Mouse (Mus musculus): ENCODE measurements around the gene Avpr1b.
"Not testable (repeated sequence)": the region's sequence is repeated elsewhere in the genome, so short reads cannot be mapped to it uniquely, and the experiment has no call there.

The Avpr1b gene

DNA sequence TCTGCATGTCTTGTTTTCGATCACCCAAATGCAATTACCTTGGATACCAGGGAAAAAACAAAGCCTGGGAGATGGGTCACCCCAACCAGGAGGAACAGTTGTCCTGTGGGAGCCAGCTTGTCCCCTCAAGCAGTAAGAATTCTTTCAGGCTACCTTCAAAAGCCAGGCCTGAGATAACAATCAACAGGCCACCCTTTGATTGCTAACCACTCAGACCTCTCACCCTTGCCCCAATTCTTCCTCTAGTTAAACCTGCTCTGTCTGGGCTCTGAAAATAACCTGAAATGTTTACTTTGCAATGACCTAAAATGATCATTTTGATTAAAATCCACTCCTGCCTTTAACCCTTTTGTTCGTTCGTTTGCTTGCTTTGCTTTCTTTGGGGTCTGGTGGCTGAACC, 24.6 kb downstream of the Avpr1b start:
- no peak for DNase-seq

DNA sequence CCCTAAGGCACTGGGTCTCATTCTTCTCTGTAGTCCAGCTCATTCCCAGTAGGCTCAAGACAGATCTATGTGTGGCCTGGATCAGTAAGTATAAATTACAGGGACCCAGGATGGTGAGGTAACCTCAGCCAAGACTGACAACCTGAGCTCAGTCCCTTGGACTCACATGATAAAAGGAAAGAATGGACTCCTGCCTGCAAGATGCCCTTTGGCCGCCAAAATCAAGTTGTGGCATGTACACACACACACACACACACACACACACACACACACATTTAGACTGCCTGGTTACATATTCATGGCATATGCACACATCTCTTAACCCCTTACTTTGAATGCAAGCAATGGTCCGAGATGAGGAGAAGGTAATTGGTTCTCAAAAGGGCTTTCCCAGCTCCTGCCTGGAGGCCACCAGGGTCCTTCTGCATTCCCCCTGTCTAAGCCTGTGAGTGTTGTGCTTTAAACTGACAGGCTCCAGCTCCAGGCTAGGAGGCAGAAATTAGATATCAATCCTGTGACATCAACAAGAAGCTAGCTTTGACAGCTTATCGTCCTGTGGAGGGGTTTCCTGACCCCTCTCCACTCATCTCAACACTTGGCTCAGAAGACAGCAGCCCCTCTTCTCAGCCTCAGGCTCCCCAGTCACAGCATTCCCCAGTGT, 25.3 kb downstream of the Avpr1b start:
- no peak for DNase-seq

DNA sequence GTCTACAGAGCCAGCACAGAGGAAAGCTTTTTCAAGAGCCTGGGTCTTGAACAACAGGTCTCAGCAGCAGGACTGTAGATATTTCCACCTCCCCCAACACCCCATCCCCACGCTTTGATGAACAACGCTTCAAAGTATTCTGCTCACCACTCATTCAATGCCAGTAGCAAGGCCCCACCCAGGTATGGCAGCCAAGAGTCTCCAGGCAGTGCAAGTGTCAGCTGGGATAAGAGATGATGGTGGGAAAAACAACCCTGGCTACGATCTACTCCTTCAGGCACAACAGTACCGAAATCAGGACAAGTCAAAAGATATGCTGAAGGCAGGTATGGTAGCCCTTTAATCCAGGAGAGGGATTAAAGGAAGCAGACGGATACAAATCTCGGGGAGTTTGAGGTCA, 27.2 kb downstream of the Avpr1b start:
- no peak for DNase-seq

DNA sequence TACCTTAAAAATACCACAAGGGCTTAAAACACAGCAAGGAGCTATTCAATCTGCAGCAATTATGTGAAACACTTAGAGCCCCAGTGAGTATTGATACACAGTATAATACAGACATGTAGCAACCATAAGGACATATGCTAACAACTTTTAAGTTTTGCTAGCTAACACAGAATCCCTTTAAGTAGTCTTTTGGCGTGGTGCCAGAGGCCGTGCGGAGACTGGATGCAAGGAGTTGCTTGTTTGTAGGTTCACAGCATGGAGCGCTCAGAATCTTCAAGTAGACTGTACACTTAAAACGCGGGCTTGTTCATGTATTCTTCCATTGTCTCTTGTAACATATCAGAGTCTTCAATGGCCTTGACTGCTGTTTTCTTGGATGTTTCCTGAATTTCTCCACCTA, 33.2 kb downstream of the Avpr1b start:
- DNase-seq = not testable (repeated sequence)

DNA sequence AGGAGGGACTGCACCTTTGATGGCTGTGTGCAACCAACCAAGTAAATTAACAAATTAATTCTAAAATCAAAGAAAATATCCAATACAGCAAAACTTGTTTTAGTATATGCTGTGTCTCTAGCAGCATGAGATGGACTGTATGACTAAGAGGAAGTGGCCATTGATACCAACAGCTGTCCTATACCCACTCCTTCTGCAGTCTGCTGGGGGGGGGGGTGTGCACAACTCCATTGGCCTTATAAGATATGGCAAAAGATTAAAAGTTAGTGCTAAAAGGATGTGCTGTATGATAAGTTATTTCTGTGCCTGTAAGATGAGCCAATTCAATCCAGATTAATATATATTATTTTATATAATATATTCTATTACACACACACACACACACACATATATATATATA, 35.5 kb downstream of the Avpr1b start:
- DNase-seq = no peak

DNA sequence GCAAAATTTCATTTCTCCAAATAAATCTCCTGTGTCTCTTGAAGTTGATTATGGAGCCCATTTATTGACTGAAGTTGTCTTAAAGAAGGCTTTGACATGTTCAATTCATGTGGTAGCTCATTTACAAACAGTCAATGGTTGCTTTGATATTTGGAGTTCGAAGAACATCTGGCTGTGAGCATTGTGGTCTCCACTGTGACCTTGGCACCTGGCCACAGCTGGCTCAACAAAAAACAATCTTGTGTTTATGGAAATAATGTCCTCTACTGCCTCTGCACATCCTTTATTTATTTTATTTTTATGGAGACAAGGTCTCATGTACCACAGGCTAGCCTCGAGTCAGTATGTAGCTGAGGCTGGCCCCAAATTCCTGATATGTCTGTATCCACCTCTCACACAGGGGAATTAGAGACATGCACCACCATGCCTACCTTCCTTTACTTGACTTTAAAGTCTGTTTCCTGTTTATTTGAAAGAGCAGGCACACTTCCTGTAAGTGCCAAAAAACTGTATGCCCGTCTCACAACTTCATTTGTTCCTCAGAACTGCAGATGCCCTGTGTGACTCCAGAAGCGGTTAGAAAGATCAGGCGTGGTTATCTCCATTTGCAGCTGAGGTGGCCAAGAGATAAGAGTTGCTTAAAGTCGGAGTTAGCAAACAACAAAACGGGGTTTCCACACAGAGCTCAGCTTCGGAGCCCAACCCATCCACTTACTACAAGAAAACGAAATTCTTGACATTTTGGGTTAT, 38.9 kb downstream of the Avpr1b start, which contains the start of gene Ctse:
Gene Ctse (plus strand): TSS at position 516 of the 750 bp plus-strand sequence.
- peak; percentile 62 for DNase-seq

DNA sequence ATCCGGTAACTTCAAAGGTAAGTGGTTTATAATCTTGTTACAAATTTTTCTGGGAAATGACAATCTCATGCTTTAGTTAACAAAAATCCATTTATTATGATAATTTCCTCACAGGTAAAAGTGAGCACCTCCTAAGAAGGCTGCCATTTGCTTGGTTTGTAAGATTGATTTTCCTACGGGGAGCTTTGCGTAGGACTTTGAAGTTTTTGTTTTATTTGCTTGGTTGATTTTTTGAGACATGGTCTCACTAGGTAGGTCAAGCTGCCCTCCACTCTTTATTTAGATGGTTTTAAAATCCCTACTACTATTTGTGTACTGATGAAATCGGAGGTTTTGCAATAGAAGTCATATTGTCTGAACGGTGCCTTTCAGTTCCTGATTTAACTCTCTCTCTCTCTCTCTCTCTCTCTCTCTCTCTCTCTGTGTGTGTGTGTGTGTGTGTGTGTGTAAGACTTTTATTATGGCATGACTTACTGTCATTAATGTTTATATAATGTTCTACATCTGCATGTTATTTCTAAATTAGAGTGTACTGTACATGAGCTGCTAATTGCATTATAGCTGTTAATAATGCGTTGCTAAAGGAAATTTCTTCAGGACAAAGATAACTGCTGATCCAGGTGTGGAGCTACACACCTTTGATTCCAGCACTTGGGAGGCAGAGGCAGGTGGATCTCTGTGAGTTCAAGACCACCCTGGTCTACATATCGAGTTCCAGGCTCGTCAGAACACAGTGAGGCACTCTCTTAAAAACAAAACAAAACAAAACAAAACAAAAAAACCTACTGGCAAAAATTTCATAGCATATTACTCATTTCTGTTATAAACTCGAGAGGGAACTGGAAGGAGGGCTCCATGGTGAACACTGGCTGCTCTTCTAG, 39.7 kb downstream of the Avpr1b start:
- DNase-seq = no peak

DNA sequence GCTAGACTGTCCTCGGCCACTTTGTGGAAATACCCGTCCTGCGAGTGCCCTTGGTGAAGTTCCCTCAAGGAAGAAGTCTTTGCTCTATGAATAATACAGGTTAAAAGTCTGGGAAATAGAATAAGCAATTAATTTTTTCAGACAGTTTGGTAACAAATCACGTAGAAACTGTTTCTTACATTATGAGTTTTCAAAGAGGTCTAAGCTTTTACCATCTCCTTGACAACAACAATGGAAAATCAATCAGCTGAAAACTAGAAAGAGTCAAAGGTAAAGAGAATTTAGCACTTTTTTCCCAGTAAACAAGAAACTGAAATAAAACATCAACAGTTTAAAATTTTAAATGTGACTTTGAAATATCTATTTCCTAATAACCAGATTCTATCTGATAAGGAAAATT, 41.0 kb downstream of the Avpr1b start:
- DNase-seq = no peak

DNA sequence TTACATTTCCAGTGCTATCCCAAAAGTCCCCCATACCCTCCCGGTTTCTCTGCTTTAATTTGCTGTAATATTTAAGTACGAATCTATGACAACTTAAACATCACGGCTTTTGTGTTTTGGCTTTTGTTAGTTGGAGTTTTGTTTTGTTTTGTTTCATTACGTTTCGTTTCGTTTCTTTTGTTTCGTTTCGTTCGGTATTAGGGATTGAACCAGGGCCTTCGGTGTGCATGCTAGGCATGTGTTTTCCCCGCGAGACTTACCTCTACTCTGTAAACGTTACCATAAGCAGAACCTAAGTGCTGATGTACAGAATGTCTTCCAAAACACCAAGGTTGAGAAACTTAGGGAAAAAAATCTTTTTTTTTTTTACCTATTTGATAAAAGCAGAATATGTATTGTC, 42.5 kb downstream of the Avpr1b start:
- no peak for DNase-seq

DNA sequence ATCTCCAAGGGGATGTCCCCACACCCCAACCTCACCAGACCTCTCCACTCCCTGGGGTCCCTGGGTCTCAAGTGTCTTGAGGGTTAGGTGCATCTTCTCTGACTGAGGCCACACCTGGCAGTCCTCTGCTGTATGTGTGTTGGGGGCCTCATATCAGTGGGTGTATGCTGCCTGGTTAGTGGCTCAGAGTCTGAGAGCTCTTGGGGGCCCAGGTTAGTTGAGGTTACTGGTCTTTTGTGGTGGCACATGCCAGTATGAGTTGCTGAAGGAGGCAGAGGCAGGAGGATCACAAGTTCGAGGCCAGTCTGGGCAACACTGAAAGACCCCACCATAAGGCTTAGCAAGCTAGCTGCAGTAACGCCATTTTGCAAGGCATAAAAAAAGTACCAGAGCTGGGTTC, 43.2 kb downstream of the Avpr1b start:
- DNase-seq = no peak

DNA sequence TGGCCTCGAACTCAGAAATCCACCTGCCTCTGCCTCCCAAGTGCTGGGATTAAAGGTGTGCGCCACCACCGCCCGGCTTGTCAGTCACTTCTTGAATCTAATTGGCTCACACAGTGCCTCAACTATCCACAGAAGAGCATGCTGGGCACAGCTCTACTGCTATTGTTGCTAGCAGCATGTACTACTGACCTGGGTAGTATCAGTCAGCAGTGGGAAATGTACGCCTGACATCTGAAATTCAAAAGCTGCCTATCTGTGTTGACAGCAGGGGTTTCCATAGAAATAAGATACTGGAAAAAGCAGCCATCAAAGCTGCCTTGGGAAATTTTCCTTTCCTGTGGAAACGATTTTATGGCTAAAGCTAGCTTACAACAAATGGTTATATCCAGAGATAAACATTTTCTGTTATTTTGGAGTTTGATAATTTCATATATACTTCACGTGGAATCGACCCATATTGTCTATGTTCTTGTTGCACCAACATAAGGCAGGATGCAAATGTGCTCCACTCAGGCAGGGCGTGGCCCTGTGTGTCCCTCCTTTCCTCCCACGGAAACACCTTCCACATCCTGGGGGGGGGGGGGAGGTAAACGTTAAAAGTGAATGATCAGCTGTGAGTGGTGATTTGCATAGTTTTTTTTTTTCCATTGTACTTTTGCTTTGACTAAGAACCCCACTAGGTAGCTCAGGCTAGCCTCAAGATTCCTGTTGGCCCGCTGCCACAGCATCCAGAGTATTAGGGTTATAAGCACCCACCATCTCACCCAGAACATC, 53.8 kb downstream of the Avpr1b start:
- no peak for DNase-seq

DNA sequence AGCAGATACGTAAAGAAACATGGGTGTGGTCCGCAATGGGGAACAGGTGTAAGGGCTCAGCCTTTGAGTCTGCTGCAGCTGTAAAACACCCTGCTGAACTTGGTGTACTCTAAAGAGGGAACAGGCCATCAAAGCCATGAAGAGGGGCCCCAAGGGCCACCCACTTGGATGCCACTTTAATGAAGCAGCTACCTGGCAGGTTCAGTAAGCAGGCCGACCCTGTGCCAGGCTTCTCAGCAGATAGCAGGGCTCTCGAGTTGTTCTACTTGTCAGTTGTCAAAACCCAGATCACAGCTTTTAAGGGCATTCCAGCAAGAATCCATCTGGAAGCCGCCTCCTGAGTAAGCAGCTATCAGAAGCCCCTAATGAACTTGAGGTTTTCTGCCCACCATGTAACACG, 56.6 kb downstream of the Avpr1b start:
- DNase-seq = no peak

DNA sequence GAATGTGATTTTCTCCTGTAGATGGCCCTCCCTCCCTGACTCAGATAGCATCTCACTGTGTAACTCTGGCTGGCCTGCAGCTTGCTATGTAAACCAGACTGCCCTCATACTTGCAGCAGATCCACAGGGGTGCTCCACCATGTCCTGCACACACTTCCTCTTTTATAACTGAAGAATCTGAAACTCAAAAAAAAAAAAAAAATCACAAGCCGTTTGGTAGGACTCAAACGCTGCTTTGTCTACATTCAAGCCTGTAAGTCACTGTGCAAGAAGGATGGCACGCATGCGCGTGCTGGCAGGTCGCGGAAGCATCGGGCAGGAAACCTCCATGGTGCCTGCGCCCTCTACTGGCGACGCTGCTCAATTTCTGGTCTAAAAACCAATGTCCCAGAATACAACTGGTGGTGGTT, 58.9 kb downstream of the Avpr1b start:
- DNase-seq = peak; percentile 94

DNA sequence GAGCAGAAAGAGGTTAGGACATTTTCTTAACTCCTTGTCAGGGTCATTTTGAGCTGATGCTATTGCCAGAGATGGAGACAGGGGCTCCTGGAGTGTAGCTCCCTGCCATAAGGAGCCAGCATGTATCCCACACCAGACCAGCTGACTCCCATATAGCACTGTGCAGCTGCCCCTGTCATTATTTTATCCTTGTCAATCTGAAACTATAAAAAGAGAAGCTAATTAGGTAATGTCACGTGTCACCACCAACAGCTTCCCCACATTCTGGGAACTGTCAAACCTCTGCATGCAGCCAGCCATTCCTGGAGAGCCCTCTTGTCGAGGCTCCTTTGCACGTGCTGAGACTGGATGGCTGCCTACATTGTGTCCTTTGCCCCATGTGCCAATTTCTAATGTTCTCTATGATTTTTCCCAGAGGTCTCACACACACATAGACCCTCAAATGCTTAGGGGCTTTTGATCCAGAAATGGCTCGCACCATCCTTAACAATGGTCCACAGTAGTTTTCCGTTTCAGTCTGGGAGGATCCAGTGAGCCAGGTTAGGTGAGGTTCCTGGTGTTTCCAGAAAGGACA, 60.6 kb downstream of the Avpr1b start:
- DNase-seq = no peak

DNA sequence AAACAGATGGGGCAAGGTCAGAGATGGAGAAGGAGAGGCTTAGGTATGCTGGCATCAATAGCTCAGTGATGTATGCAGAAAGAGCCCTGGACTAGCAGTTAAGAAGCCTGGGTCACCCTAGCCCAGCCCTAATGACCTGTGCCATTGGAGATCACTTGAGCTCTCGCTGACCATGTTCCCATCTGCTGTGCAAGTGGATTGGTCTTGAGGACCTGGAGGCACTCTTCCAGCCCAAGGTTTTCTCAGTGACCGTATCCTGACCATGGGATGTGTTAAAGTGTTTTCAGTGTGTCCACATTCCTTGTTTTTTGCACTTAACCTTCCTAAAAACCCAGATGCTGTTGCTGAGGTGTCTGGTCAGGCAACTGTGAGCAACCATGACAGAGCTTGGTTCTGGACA, 61.2 kb downstream of the Avpr1b start:
- no peak for DNase-seq

DNA sequence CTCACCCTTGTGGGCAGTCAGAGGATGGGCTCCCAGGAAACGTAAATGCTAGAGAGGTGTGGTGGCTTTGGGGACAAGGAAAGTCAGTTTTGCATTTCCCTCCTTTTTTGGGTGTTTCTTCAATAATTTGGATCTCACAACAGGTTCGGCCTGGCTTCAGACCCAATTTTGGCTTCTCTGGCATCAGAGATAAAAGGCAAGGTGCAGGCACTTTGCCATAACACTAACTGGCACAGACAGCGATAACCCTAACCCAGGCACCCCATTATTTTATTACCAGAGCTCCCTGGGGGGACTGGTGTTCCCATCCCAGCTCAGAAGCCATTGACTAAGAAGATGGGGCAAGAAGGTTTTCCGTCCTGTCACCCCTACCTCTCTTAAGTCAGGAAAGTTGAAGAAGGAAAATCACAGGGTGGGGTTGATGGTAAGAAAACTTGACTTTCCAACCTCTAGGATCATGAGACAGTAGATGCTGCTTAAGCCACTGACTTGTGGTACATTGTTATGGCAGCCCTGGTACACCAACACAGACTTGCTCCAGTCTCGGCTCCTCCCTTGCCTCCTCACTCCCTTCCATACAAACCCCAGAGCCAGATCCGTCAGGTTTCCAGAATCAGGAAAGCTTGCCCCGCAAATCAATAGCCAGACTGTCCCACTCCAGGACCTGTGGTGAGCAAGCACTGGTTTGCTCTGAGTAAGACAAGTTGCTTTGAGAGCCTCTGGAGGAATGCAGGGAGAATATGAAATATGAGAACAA, 61.9 kb downstream of the Avpr1b start:
- DNase-seq = no peak

Measured in thymus, postnatal 14 days (tissue).